Mouse (Mus musculus): ENCODE measurements around the gene Gkn3.

The Gkn3 gene

DNA sequence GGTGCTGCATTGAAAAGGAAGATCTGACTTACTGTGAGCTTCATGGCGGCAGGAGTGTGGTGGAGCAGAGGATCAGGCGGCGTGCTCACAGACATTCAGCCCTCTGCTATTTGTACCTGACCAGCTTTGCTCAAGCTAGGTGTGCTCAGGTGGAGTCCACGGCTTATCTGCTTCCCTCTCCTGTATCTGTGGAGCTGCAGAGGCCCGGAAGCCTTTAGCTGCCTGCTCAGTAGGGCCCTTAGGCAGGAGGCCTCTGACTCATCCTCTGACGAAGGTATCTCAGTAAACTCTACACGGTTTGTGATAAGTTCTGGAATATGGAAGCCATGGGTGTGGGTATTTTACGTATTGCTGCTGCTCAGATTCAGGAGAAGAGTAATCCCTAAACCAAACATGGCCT, 37.9 kb downstream of the Gkn3 start, which contains the start of gene Gkn1:
TSS of gene Gkn1 (minus strand) at position 114 of the 400 bp plus-strand sequence.
- no peak for DNase-seq

- no peak for DNase-seq
Measured at GRCm38 (mm10) chr6:87335935-87336295, 52.8 kb downstream of the Gkn3 start.

DNA sequence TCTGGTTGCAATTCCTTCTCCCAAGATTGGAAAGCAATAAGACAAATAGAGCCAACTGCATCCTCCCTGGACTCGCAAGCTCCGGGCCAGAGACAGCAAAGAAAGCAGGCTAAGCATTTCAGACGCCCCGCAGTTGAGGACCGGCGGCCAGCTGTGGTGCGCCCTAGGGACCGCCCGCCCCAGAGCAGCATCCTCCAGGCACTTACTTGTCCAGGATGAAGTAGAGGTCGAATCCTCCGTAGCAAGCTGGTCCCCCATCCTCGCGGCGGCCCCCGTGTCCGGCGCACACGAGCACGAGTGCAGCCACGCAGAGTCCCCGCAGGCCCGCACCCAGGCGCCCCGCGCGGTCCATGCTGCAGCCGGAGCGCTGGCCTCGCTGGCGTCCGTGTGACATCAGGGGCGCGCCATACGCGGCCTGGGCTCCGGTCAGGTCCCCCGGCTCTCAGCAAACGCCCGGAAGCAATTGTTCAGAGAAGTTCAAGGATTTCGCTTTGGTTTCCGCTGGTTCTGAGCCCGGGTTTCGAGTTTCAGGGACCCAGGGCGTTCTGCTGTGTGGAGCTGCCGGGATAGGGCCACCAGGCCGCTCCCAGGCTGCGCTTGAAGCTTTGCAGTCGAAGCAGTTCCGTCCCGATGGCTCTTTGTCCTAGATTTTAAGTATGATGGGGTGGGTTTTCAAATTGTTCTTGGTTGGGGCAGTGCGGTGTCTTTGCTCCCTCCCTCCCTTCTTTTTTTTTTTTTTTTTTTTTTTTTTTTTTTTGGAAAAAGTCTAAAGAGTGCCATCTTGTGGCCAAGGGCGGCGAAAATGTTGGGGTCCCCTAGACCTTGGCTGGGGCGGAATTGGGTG, 53.4 kb downstream of the Gkn3 start, which contains the start of gene Antxr1:
TSS of gene Antxr1 (minus strand) at position 731 of the 844 bp plus-strand sequence.
- peak; percentile 74 for DNase-seq

DNA sequence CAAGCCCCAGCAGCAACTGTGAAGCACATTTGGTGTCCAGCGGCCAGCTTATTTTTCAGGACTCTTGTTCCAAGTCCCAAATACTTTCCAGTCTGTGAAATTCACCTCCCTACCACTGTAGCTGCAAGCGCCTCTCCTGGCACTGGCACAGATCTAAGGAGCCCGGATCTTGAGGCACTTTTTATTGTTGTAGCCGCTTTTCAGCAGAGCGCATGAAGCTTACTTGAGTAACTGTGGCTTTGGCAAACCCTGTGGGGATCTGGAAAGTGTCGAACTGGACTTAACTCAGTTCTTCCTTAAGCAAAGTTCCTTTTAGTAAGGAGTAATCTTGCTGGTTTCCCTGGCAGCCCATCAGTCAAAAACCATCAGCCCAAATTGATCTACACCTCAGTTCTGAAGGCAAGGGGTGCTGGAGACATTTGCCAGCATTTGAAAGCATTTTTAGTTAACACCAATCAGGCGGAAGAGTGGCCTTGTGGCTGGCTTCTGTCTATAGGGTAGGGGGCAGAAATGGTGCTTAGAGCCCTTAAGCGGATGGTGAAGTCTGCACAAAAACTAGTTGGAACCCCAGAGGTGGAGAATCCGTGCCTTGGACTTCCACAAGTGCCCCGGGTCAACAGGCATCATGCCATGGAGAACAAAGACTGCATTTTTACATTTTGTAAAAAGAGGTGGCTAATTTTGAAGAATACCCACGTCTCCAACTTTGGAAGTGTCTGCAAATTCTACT, 54.2 kb downstream of the Gkn3 start:
- no peak for DNase-seq
